Mouse (Mus musculus) lung, postnatal 0 days (tissue): Measurements from ENCODE around the gene Arhgef38. TPM values are rescaled to one million over a fixed set of nuclear protein-coding genes. Genes with fewer than 3 reads are reported as not detected.
A peak's percentile ranks its signal among the peaks of the same experiment; 100 is the strongest.

Experiments used
- ATAC-seq: fragments of 200-750 bp; cut with Nextera tagmentation; 2 replicates; pipeline ENCODE4 v1.8.0; 2017; ENCODE audit warnings: moderate library complexity
- DNase-seq: peaks from one replicate; pipeline ENCODE4 v3.0.0-alpha.2; 2016; ENCODE audit warnings: low spot score
- H3K27ac ChIP-seq: fragments of 300-500 bp; sonication (generic); 2 replicates; pipeline ENCODE4 v1.5.1; 2014; ENCODE audit warnings: antibody characterized with exemption, mild to moderate bottlenecking, low read length, mixed read lengths
- H3K27me3 ChIP-seq: fragments of 300-500 bp; sonication (generic); replicated peaks from 2 replicates; pipeline ENCODE4 v1.6.1; 2014; ENCODE audit warnings: low read length, mixed read lengths; ENCODE audit not compliant: insufficient read depth
- H3K36me3 ChIP-seq: fragments of 300-500 bp; sonication (generic); 2 replicates; pipeline ENCODE4 v1.6.1; 2014; ENCODE audit warnings: low read length, mixed read lengths; ENCODE audit not compliant: insufficient read depth
- H3K4me1 ChIP-seq: fragments of 300-500 bp; sonication (generic); 2 replicates; pipeline ENCODE4 v1.6.1; 2014; ENCODE audit warnings: antibody characterized with exemption, low read depth, low read length, mixed read lengths; ENCODE audit not compliant: insufficient read depth
- H3K4me2 ChIP-seq: fragments of 300-500 bp; sonication (generic); replicated peaks from 2 replicates; pipeline ENCODE4 v1.6.1; 2014; ENCODE audit warnings: low read depth, mild to moderate bottlenecking, low read length, moderate library complexity, mixed read lengths
- H3K4me3 ChIP-seq: fragments of 300-500 bp; sonication (generic); 2 replicates; pipeline ENCODE4 v1.5.1; 2014; ENCODE audit warnings: low read depth, low read length
- H3K9ac ChIP-seq: fragments of 300-500 bp; sonication (generic); replicated peaks from 2 replicates; pipeline ENCODE4 v1.6.1; 2014; ENCODE audit warnings: low read depth, mild to moderate bottlenecking
- H3K9me3 ChIP-seq: fragments of 300-500 bp; sonication (generic); 2 replicates; pipeline ENCODE4 v1.6.1; 2016; ENCODE audit warnings: low read length, mixed read lengths
- CTCF ChIP-seq: IDR thresholded peaks from 2 replicates; pipeline ENCODE4 v1.5.1; 2016; ENCODE audit warnings: antibody characterized with exemption, mild to moderate bottlenecking
- EP300 ChIP-seq: IDR thresholded peaks from 2 replicates; pipeline ENCODE4 v1.6.1; 2016; ENCODE audit warnings: antibody characterized with exemption, mild to moderate bottlenecking, control low read depth
- WGBS: fragments of 180-500 bp; shearing (Covaris S2); extraction: QIAGEN DNeasy Blood & Tissue Kit; methylation state at CpG from one replicate; pipeline ENCODE4 v1.1.7; 2014; 5-methylcytosine and 5-hydroxymethylcytosine counted together
- polyA plus RNA-seq: library from polyadenylated mRNA; unstranded; fragments of >200 nt; fragmentation: Nextera tagmentation; extraction: Ambion mirVana; gene quantifications from 2 replicates; pipeline ENCODE4 v1.2.1, GENCODE M21; 2015

Arhgef38 gene
- polyA plus RNA-seq, 1 experiment from 2014 or later, result 3.6 TPM

DNA sequence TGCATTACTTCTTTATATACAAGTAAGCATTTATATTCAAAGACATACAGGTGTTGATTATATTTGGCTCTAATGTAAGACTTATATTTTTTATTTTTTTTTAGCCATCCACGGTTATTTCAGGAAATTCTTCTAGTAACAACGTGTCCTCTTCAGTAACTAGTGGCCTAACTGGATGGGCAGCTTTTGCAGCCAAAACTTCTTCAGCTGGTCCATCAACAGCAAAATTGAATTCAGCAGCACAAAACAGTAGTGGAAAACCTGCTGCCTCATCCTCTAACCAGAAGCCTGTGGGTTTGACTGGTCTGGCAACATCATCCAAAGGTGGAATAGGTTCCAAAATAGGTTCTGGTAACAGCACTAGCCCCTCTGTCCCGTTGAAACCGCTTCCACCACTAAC lies 126.0 kb downstream of the Arhgef38 start:
- H3K36me3 ChIP-seq, result peaks cover 14% of the 10 kb centered on the region; the same call in 1 of the 2 replicates
- ATAC-seq, result peak; percentile 43
- no peaks in the 10 kb centered on the region for H3K9me3 ChIP-seq
- H3K4me1 ChIP-seq, result no peaks in the 10 kb centered on the region
- 80% methylated on average over 4 of the region's 4 CpGs for WGBS
- H3K4me3 ChIP-seq, result no peak overlapping the region
- TF ChIP-seq EP300 (0 out of 2 replicates have a peak, but pooled peaks have one; percentile 19), CTCF (no peak)
- DNase-seq, result peak; percentile 32
- H3K27me3 ChIP-seq, result no peaks in the 10 kb centered on the region
- no peak overlapping the region for H3K9ac ChIP-seq
- H3K27ac ChIP-seq, result no peak overlapping the region
- no peak overlapping the region for H3K4me2 ChIP-seq

GRCm38 (mm10) chr3:133104436-133104835 lies 130.3 kb downstream of the Arhgef38 start:
- WGBS, result 80% methylated on average over 3 of the region's 3 CpGs
- no peak overlapping the region for H3K27ac ChIP-seq
- H3K4me1 ChIP-seq, result no peaks in the 10 kb centered on the region
- H3K36me3 ChIP-seq, result peaks cover 15% of the 10 kb centered on the region; the same call in 1 of the 2 replicates
- no peak for ATAC-seq
- H3K4me2 ChIP-seq, result no peak overlapping the region
- no peak overlapping the region for H3K9ac ChIP-seq
- no peaks in the 10 kb centered on the region for H3K27me3 ChIP-seq
- no peak overlapping the region for H3K4me3 ChIP-seq
- H3K9me3 ChIP-seq, result no peaks in the 10 kb centered on the region
- no peak for TF ChIP-seq CTCF
- no peak for TF ChIP-seq EP300
- no peak for DNase-seq

DNA sequence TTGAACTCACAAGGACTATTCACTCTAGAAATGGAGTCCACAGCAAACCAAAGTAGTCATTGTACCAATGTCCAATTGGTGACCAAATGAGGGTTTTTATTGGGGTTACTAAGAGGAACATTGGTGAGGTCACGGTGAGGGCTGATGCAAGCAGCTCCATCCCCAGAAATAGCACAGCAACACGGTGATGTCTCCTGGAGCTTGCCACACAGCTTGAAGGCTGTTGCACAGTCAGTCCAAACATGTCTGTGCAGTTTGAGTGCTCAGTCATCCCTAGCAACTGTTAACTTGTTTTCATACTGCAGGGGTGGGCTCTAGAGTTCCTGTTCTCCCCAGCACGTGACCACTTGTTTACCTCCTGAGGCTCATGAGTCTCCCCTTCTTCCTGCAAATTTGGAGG lies 131.0 kb downstream of the Arhgef38 start:
- no peaks in the 10 kb centered on the region for H3K9me3 ChIP-seq
- H3K4me1 ChIP-seq, result no peaks in the 10 kb centered on the region
- no peak overlapping the region for H3K27ac ChIP-seq
- peaks cover 18% of the 10 kb centered on the region; the same call in 1 of the 2 replicates for H3K36me3 ChIP-seq
- DNase-seq (no peak), ATAC-seq (no peak)
- no peak overlapping the region for H3K4me3 ChIP-seq
- WGBS, result 68% methylated on average over 3 of the region's 3 CpGs
- no peak overlapping the region for H3K4me2 ChIP-seq
- TF ChIP-seq EP300 (no peak), CTCF (no peak)
- H3K27me3 ChIP-seq, result no peaks in the 10 kb centered on the region
- no peak overlapping the region for H3K9ac ChIP-seq

- no peaks in the 10 kb centered on the region for H3K9me3 ChIP-seq
- no peak overlapping the region for H3K27ac ChIP-seq
- no peak overlapping the region for H3K9ac ChIP-seq
- peaks cover 11% of the 10 kb centered on the region; the same call in 1 of the 2 replicates for H3K36me3 ChIP-seq
- ATAC-seq (no peak), DNase-seq (no peak)
- no peak for TF ChIP-seq CTCF
- TF ChIP-seq EP300, result no peak
- no peak overlapping the region for H3K4me2 ChIP-seq
- no peaks in the 10 kb centered on the region for H3K4me1 ChIP-seq
- WGBS, result 81% methylated on average over 2 of the region's 2 CpGs
- H3K27me3 ChIP-seq, result no peaks in the 10 kb centered on the region
- H3K4me3 ChIP-seq, result no peak overlapping the region
These were observed 135.8 kb downstream of the Arhgef38 start for GRCm38 (mm10) chr3:133098909-133099308.

GRCm38 (mm10) chr3:133098336-133098735 lies 136.4 kb downstream of the Arhgef38 start:
- Histone ChIP-seq H3K4me3 (no peak overlapping the region), H3K4me1 (no peaks in the 10 kb centered on the region), H3K4me2 (no peak overlapping the region), H3K27ac (no peak overlapping the region), H3K9me3 (no peaks in the 10 kb centered on the region), H3K36me3 (peaks cover 8% of the 10 kb centered on the region; the same call in 1 of the 2 replicates), H3K27me3 (no peaks in the 10 kb centered on the region), H3K9ac (no peak overlapping the region)
- no peak for ATAC-seq
- DNase-seq, result no peak
- WGBS, result 91% methylated on average over 4 of the region's 4 CpGs
- no peak for TF ChIP-seq EP300
- TF ChIP-seq CTCF, result no peak

- H3K36me3 ChIP-seq, result peaks cover 8% of the 10 kb centered on the region; the same call in 1 of the 2 replicates
- 0 out of 2 replicates have a peak, but pooled peaks cover 1% of the 10 kb centered on the region for H3K4me1 ChIP-seq
- no peak overlapping the region for H3K9ac ChIP-seq
- ATAC-seq, result no peak
- H3K9me3 ChIP-seq, result no peaks in the 10 kb centered on the region
- no peak overlapping the region for H3K4me3 ChIP-seq
- H3K27me3 ChIP-seq, result no peaks in the 10 kb centered on the region
- no peak overlapping the region for H3K27ac ChIP-seq
- DNase-seq, result no peak
- H3K4me2 ChIP-seq, result no peak overlapping the region
- no peak for TF ChIP-seq EP300
- TF ChIP-seq CTCF, result no peak
- WGBS, result 89% methylated on average over 6 of the region's 6 CpGs
These were observed 136.8 kb downstream of the Arhgef38 start for GRCm38 (mm10) chr3:133097936-133098335.

GRCm38 (mm10) chr3:133094305-133094704 lies 140.4 kb downstream of the Arhgef38 start:
- Histone ChIP-seq H3K4me3 (no peak overlapping the region), H3K27ac (no peak overlapping the region), H3K36me3 (peaks cover 8% of the 10 kb centered on the region; the same call in 1 of the 2 replicates), H3K4me1 (peaks cover 6% of the 10 kb centered on the region; the same call in 1 of the 2 replicates), H3K27me3 (no peaks in the 10 kb centered on the region), H3K9me3 (no peaks in the 10 kb centered on the region), H3K9ac (no peak overlapping the region), H3K4me2 (no peak overlapping the region)
- ATAC-seq, result no peak
- 25% methylated on average over 1 of the region's 1 CpGs for WGBS
- TF ChIP-seq EP300 (no peak), CTCF (no peak)
- DNase-seq, result no peak
